Mouse (Mus musculus) WW6 (cell line): ENCODE results near the gene Rbx1.

Experiments used
- DNase-seq: peaks from one replicate; pipeline ENCODE4 v3.0.0-alpha.2; 2013; ENCODE audit warnings: low read depth, low spot score

The Rbx1 gene

GRCm38 (mm10) chr15:81483691-81484090 is 17.6 kb downstream of the Rbx1 start:
- DNase-seq, result no peak

GRCm38 (mm10) chr15:81485483-81485882 is 19.4 kb downstream of the Rbx1 start:
- no peak for DNase-seq

GRCm38 (mm10) chr15:81503466-81503865 is 37.4 kb downstream of the Rbx1 start:
- DNase-seq, result no peak

GRCm38 (mm10) chr15:81503995-81504394 is 37.9 kb downstream of the Rbx1 start:
- DNase-seq, result no peak

GRCm38 (mm10) chr15:81507201-81507600 is 41.1 kb downstream of the Rbx1 start:
- peak; percentile 36 for DNase-seq

- no peak for DNase-seq
Measured at GRCm38 (mm10) chr15:81510621-81511020, 44.5 kb downstream of the Rbx1 start.

GRCm38 (mm10) chr15:81511601-81512261 is 45.6 kb downstream of the Rbx1 start:
- DNase-seq, result no peak

- peak; percentile 82 for DNase-seq
Measured at GRCm38 (mm10) chr15:81514111-81514971, 48.2 kb downstream of the Rbx1 start.

GRCm38 (mm10) chr15:81515221-81515620 is 49.1 kb downstream of the Rbx1 start:
- DNase-seq, result no peak

- DNase-seq, result peak; percentile 74
Measured at GRCm38 (mm10) chr15:81518031-81518430, 51.9 kb downstream of the Rbx1 start.

GRCm38 (mm10) chr15:81518761-81519160 is 52.7 kb downstream of the Rbx1 start:
- no peak for DNase-seq

- peak; percentile 64 for DNase-seq
Measured at GRCm38 (mm10) chr15:81522036-81522751, 56.1 kb downstream of the Rbx1 start.

- no peak for DNase-seq
Measured at GRCm38 (mm10) chr15:81522761-81523168, 56.7 kb downstream of the Rbx1 start.

- DNase-seq, result peak; percentile 92
Measured at GRCm38 (mm10) chr15:81523169-81523871, 57.2 kb downstream of the Rbx1 start.

- no peak for DNase-seq
Measured at GRCm38 (mm10) chr15:81523901-81524300, 57.8 kb downstream of the Rbx1 start.
